Mouse (Mus musculus): ENCODE measurements around the gene Ttc7. TPM values are rescaled to one million over a fixed set of nuclear protein-coding genes. Genes with fewer than 3 reads are reported as not detected.

Gene Ttc7
- total RNA-seq, 2 experiments from 2014 or later, result 10.0 to 11.9 TPM

- peak in 1 of 2 experiments; percentile 29 for DNase-seq (ENCODE audit: low spot score in 2 of 2)
Measured at GRCm38 (mm10) chr17:87361132-87361531, 78.4 kb downstream of the Ttc7 start.

- DNase-seq (ENCODE audit: low spot score in 2 of 2), result no peak
Measured at GRCm38 (mm10) chr17:87364108-87364507, 81.4 kb downstream of the Ttc7 start.

- DNase-seq (ENCODE audit: low spot score in 2 of 2), result no peak
Measured at GRCm38 (mm10) chr17:87365268-87365667, 82.6 kb downstream of the Ttc7 start.

- DNase-seq (ENCODE audit: low spot score in 2 of 2), result no peak
Measured at GRCm38 (mm10) chr17:87366520-87366919, 83.8 kb downstream of the Ttc7 start.

GRCm38 (mm10) chr17:87367228-87367627, 84.5 kb downstream of the Ttc7 start:
- DNase-seq (ENCODE audit: low spot score in 2 of 2), result no peak

GRCm38 (mm10) chr17:87367640-87368039, 85.0 kb downstream of the Ttc7 start:
- DNase-seq (ENCODE audit: low spot score in 2 of 2), result peak; percentile 68

- no peak for DNase-seq (ENCODE audit: low spot score in 2 of 2)
Measured at GRCm38 (mm10) chr17:87368481-87368880, 85.8 kb downstream of the Ttc7 start.

- peak; percentile 79 to 90 for DNase-seq (ENCODE audit: low spot score in 2 of 2)
Measured at GRCm38 (mm10) chr17:87369270-87369759, 86.6 kb downstream of the Ttc7 start.

- peak; percentile 52 to 72 for DNase-seq (ENCODE audit: low spot score in 2 of 2)
Measured at GRCm38 (mm10) chr17:87372189-87372588, 89.5 kb downstream of the Ttc7 start.

- DNase-seq (ENCODE audit: low spot score in 2 of 2), result no peak
Measured at GRCm38 (mm10) chr17:87373327-87373726, 90.6 kb downstream of the Ttc7 start.

- no peak for DNase-seq (ENCODE audit: low spot score in 2 of 2)
Measured at GRCm38 (mm10) chr17:87375941-87376511, 93.3 kb downstream of the Ttc7 start.

GRCm38 (mm10) chr17:87376831-87377471, 94.3 kb downstream of the Ttc7 start:
- DNase-seq (ENCODE audit: low spot score in 2 of 2), result no peak

GRCm38 (mm10) chr17:87377536-87377935, 94.8 kb downstream of the Ttc7 start:
- peak; percentile 71 to 77 for DNase-seq (ENCODE audit: low spot score in 2 of 2)

GRCm38 (mm10) chr17:87378354-87379159, 95.9 kb downstream of the Ttc7 start:
- DNase-seq (ENCODE audit: low spot score in 2 of 2), result peak; percentile 65 to 78

- DNase-seq (ENCODE audit: low spot score in 2 of 2), result no peak
Measured at GRCm38 (mm10) chr17:87379160-87379624, 96.5 kb downstream of the Ttc7 start.

- DNase-seq (ENCODE audit: low spot score in 2 of 2), result no peak
Measured at GRCm38 (mm10) chr17:87379821-87380220, 97.1 kb downstream of the Ttc7 start.

GRCm38 (mm10) chr17:87380681-87381080, 98.0 kb downstream of the Ttc7 start:
- DNase-seq (ENCODE audit: low spot score in 2 of 2), result no peak

GRCm38 (mm10) chr17:87385835-87386234, 103.1 kb downstream of the Ttc7 start:
- no peak for DNase-seq (ENCODE audit: low spot score in 2 of 2)

GRCm38 (mm10) chr17:87387068-87387467, 104.4 kb downstream of the Ttc7 start:
- DNase-seq (ENCODE audit: low spot score in 2 of 2), result no peak

- DNase-seq (ENCODE audit: low spot score in 2 of 2), result no peak
Measured at GRCm38 (mm10) chr17:87391242-87391641, 108.6 kb downstream of the Ttc7 start.

- DNase-seq (ENCODE audit: low spot score in 2 of 2), result no peak
Measured at GRCm38 (mm10) chr17:87397088-87397487, 114.4 kb downstream of the Ttc7 start.

GRCm38 (mm10) chr17:87402444-87402843, 119.8 kb downstream of the Ttc7 start:
- DNase-seq (ENCODE audit: low spot score in 2 of 2), result no peak
